10 mouse cellular contexts compared by ENCODE assay signal in genomic region chr10:60269141-60270064, GRCm38 (mm10). TPM values are rescaled to one million over a fixed set of nuclear protein-coding genes. Genes with fewer than 3 reads are reported as not detected.
DNase-seq lines count a peak whose midpoint lies in the region; ATAC-seq and TF ChIP-seq lines count a peak whose summit lies in the region.
"Had no signal": no experiment of that assay in that cellular context is flagged by ENCODE, and none has a peak within 500 bp of the region (broad histone marks: within the 10 kb centered on the region; RNA-seq: fewer than 3 reads in every experiment).

No protein-coding gene starts in this region.

- H3K4me3 ChIP-seq in heart, postnatal 0 days (ENCODE audit: low read depth, low read length) = no peak overlapping the region
- H3K4me3 ChIP-seq in liver, postnatal 0 days (ENCODE audit: low read depth, low read length) = no peak overlapping the region
- H3K4me3 ChIP-seq: embryonic facial prominence, embryonic 12.5 days had no signal

- 47% methylated on average over 13 of the region's 13 CpGs for WGBS in heart, postnatal 0 days
- WGBS in liver, postnatal 0 days (ENCODE audit: insufficient replicate concordance) = 60% methylated on average over 13 of the region's 13 CpGs

- peak; percentile 54 for ATAC-seq in heart, postnatal 0 days (ENCODE audit: insufficient read depth, low read depth)
- ATAC-seq in liver, postnatal 0 days = peak; percentile 33; the same call in 1 of the 2 replicates
- ATAC-seq: Patski had no signal

- no peak for TF ChIP-seq CTCF in heart, postnatal 0 days (IDR thresholded peaks at IDR 0.05; ENCODE audit: low read depth)
- TF ChIP-seq CTCF in liver, postnatal 0 days (IDR thresholded peaks at IDR 0.05; ENCODE audit: low read depth) = no peak

- H3K27me3 ChIP-seq in heart, postnatal 0 days (ENCODE audit: control insufficient read depth, insufficient read depth, low read length) = no peaks in the 10 kb centered on the region
- no peaks in the 10 kb centered on the region for H3K27me3 ChIP-seq in liver, postnatal 0 days (ENCODE audit: insufficient read depth, low read length)
- H3K27me3 ChIP-seq: embryonic facial prominence, embryonic 12.5 days; Patski had no signal

- peak overlapping the region; percentile 66 for H3K27ac ChIP-seq in heart, postnatal 0 days (ENCODE audit: low read depth)
- H3K27ac ChIP-seq in liver, postnatal 0 days (ENCODE audit: low read depth) = peak overlapping the region; percentile 66
- H3K27ac ChIP-seq: embryonic facial prominence, embryonic 12.5 days had no signal

- H3K4me2 ChIP-seq in heart, postnatal 0 days (ENCODE audit: low read depth, low read length) = no peak overlapping the region
- no peak overlapping the region for H3K4me2 ChIP-seq in liver, postnatal 0 days (ENCODE audit: low read depth, low read length)
- H3K4me2 ChIP-seq: embryonic facial prominence, embryonic 12.5 days had no signal

- TF ChIP-seq EP300 in heart, postnatal 0 days (IDR thresholded peaks at IDR 0.05; ENCODE audit: low read depth) = no peak
- TF ChIP-seq EP300 in liver, postnatal 0 days (IDR thresholded peaks at IDR 0.05; ENCODE audit: low read depth) = no peak

- 0 out of 2 replicates have a peak, but pooled peaks cover 4% of the 10 kb centered on the region for H3K4me1 ChIP-seq in heart, postnatal 0 days (ENCODE audit: control insufficient read depth, insufficient read depth)
- peaks cover 12% of the 10 kb centered on the region for H3K4me1 ChIP-seq in liver, postnatal 0 days (ENCODE audit: insufficient read depth)

- peak; percentile 25 for DNase-seq in heart, postnatal 0 days (ENCODE audit: low spot score)
- DNase-seq in heart, adult 18-20 months = no peak
- peak; percentile 58 for DNase-seq in 3T3-L1 (ENCODE audit: low read depth, low spot score)
- peak; percentile 45 for DNase-seq in Muller cell, postnatal 12 days (ENCODE audit: inconsistent ontology term)
- DNase-seq in liver, postnatal 0 days = no peak
- DNase-seq in natural killer cell, adult 2 months (ENCODE audit: low spot score in 2 of 2) = no peak
- no peak for DNase-seq in layer of hippocampus, adult 18-20 months (ENCODE audit: low spot score in 2 of 2)
- DNase-seq: layer of hippocampus, postnatal 36 days had no signal

- H3K9ac ChIP-seq in heart, postnatal 0 days (replicated peaks; ENCODE audit: low read depth, low read length) = no peak overlapping the region
- H3K9ac ChIP-seq in liver, postnatal 0 days (replicated peaks) = no peak overlapping the region
- H3K9ac ChIP-seq: embryonic facial prominence, embryonic 12.5 days had no signal

- H3K36me3 ChIP-seq in heart, postnatal 0 days (replicated peaks; ENCODE audit: control insufficient read depth, insufficient read depth, low read length) = no peaks in the 10 kb centered on the region
- no peaks in the 10 kb centered on the region for H3K36me3 ChIP-seq in liver, postnatal 0 days (replicated peaks; ENCODE audit: insufficient read depth, low read length)
- H3K36me3 ChIP-seq: embryonic facial prominence, embryonic 12.5 days had no signal

- no peaks in the 10 kb centered on the region for H3K9me3 ChIP-seq in heart, postnatal 0 days (replicated peaks; ENCODE audit: control insufficient read depth, low read length)
- no peaks in the 10 kb centered on the region for H3K9me3 ChIP-seq in liver, postnatal 0 days (ENCODE audit: low read length)
- H3K9me3 ChIP-seq: embryonic facial prominence, embryonic 12.5 days had no signal

RNA-seq across cellular contexts. Expression of gene Psap, which starts 8.0 kb away (rescaled TPM):
- 464 and 479 TPM in 2 replicates for total RNA-seq in heart, postnatal 0 days (2014; rRNA removed; ENCODE audit: low replicate concordance)
- polyA plus RNA-seq in heart, postnatal 0 days (2015; fragmentation: Nextera tagmentation; extraction: Ambion mirVana) = 135 and 139 TPM in 2 replicates
- total RNA-seq in heart, adult 18-20 months (2021) = 1,000 to 10,000 TPM; 1,306 to 1,321 TPM
- 105 and 110 TPM in 2 replicates for polyA plus RNA-seq in liver, postnatal 0 days (2015; fragmentation: Nextera tagmentation; extraction: Ambion mirVana)
- 1,000 to 10,000 TPM; 1,436 to 1,491 TPM for total RNA-seq in layer of hippocampus, adult 18-20 months (2021)

RNA-seq across cellular contexts. Expression of gene Chst3, which starts 50.3 kb away (rescaled TPM):
- 2.2 and 2.4 TPM in 2 replicates for total RNA-seq in heart, postnatal 0 days (2014; rRNA removed; ENCODE audit: low replicate concordance)
- 0.20 and 0.27 TPM in 2 replicates for polyA plus RNA-seq in heart, postnatal 0 days (2015; fragmentation: Nextera tagmentation; extraction: Ambion mirVana)
- 1 to 10 TPM in 1 of 2 experiments, under 1 TPM in 1; 0.74 to 1.5 TPM for total RNA-seq in heart, adult 18-20 months (2021)
- polyA plus RNA-seq in liver, postnatal 0 days (2015; fragmentation: Nextera tagmentation; extraction: Ambion mirVana) = 0.73 TPM in 2 replicates
- total RNA-seq in layer of hippocampus, adult 18-20 months (2021) = 1 to 10 TPM; 1.2 TPM

Comparison
In these comparisons a context has a peak if more than half of its experiments do, and no peak if none do; other contexts are left out.
1. DNase-seq: peak in heart, postnatal 0 days (single experiment), 3T3-L1 (single experiment) and Muller cell, postnatal 12 days (single experiment); none in heart, adult 18-20 months (0 of 2), liver, postnatal 0 days (single experiment), natural killer cell, adult 2 months (0 of 2) and layer of hippocampus, adult 18-20 months (0 of 2).